Mouse (Mus musculus): Measurements from ENCODE around the gene Fra10ac1. TPM values are rescaled to one million over a fixed set of nuclear protein-coding genes. Genes with fewer than 3 reads are reported as not detected.

Fra10ac1 gene
- polyA plus RNA-seq, 2 experiments: 30.9 to 33.6 TPM

DNA sequence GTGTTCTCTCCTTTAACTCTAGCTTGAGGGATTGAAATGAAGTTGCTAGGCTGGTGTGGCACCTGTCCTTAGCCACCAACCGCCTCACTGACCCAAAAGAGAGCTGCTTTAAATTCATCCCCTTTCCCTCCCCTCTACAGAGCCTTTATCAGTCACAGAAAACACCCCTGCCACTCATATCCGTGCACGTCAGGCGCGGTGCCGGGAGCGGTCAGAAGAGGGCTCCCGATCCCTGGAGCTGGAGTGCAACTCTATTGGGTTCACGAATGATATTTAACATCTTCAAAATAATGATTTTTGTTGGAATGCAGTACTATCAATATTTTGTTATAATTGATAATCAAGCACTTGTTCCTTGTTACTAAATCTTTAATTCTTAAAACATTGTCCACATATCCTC, 17.3 kb downstream of the Fra10ac1 start:
- DNase-seq (ENCODE audit: low spot score): no peak
- Histone ChIP-seq H3K4me3 (replicated peaks; ENCODE audit: low read length) (no peak overlapping the region), H3K4me1 (ENCODE audit: control insufficient read depth, insufficient read depth, low read length) (no peaks in the 10 kb centered on the region), H3K36me3 (ENCODE audit: control insufficient read depth, insufficient read depth, low read length) (peaks cover 19% of the 10 kb centered on the region), H3K27me3 (ENCODE audit: control insufficient read depth, insufficient read depth, low read length) (no peaks in the 10 kb centered on the region), H3K9me3 (ENCODE audit: control insufficient read depth, low read length) (peaks cover 1% of the 10 kb centered on the region; the same call in 1 of the 2 replicates), H3K4me2 (replicated peaks; ENCODE audit: low read depth, low read length, severe bottlenecking) (no peak overlapping the region), H3K27ac (replicated peaks; ENCODE audit: low read depth, low read length) (no peak overlapping the region), H3K9ac (ENCODE audit: low read depth, low read length, severe bottlenecking) (no peak overlapping the region)
- ATAC-seq (ENCODE audit: low FRiP score, low read depth): no peak
- TF ChIP-seq POLR2A (IDR thresholded peaks at IDR 0.05; ENCODE audit: borderline replicate concordance, extremely low read depth, insufficient read depth, insufficient read length): no peak
- WGBS: 67% methylated on average over 9 of the region's 9 CpGs

DNA sequence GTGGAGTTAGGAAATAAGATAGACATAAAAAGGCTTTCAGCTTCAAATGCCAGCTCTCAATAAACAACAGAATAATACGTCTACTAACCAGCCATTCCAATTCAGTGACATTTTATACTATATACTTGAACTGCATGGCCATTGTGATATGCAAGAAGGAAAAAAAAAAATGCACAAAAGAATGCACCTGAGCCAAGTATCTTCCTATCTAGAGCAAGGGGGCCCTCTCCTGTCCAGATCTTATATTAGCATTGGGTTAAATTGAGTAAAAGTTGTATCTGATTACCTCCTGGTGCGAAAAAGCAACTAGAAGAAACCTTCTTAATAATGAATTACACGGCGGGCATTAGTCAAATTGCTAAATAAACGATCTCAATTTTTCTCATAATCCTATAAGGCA, 25.2 kb downstream of the Fra10ac1 start:
- H3K4me2 ChIP-seq (replicated peaks; ENCODE audit: low read depth, low read length, severe bottlenecking): no peak overlapping the region
- DNase-seq (ENCODE audit: low spot score) (no peak), ATAC-seq (ENCODE audit: low FRiP score, low read depth) (no peak)
- H3K36me3 ChIP-seq (ENCODE audit: control insufficient read depth, insufficient read depth, low read length): peaks cover 16% of the 10 kb centered on the region
- H3K4me1 ChIP-seq (ENCODE audit: control insufficient read depth, insufficient read depth, low read length): no peaks in the 10 kb centered on the region
- H3K27me3 ChIP-seq (ENCODE audit: control insufficient read depth, insufficient read depth, low read length): no peaks in the 10 kb centered on the region
- H3K9me3 ChIP-seq (ENCODE audit: control insufficient read depth, low read length): no peaks in the 10 kb centered on the region
- no peak for TF ChIP-seq POLR2A (IDR thresholded peaks at IDR 0.05; ENCODE audit: borderline replicate concordance, extremely low read depth, insufficient read depth, insufficient read length)
- WGBS: 92% methylated on average over 5 of the region's 5 CpGs
- no peak overlapping the region for H3K4me3 ChIP-seq (replicated peaks; ENCODE audit: low read length)
- no peak overlapping the region for H3K27ac ChIP-seq (replicated peaks; ENCODE audit: low read depth, low read length)
- no peak overlapping the region for H3K9ac ChIP-seq (ENCODE audit: low read depth, low read length, severe bottlenecking)

DNA sequence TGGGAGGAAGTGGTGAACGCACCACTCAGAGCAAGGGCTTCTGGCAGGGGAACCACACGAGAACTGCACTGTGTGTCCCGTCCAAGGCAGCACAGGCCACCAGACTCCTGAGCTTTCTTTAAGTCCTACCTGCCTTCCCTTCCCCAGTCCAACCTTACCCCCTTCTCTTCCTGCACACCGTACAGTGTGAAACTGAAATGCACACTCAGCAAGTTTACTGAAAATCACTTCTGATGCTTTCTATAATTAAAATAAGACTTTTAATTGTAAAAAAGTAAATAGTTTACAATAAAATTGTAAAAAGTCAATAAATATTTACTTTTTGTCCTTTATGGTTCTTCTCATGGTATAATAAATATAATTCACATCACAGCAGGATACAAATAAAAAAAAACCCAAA, 28.7 kb downstream of the Fra10ac1 start:
- no peaks in the 10 kb centered on the region for H3K4me1 ChIP-seq (ENCODE audit: control insufficient read depth, insufficient read depth, low read length)
- TF ChIP-seq POLR2A (IDR thresholded peaks at IDR 0.05; ENCODE audit: borderline replicate concordance, extremely low read depth, insufficient read depth, insufficient read length): no peak
- no peak overlapping the region for H3K4me3 ChIP-seq (replicated peaks; ENCODE audit: low read length)
- no peak overlapping the region for H3K27ac ChIP-seq (replicated peaks; ENCODE audit: low read depth, low read length)
- WGBS: 96% methylated on average over 4 of the region's 4 CpGs
- DNase-seq (ENCODE audit: low spot score) (no peak), ATAC-seq (ENCODE audit: low FRiP score, low read depth) (no peak)
- peaks cover 9% of the 10 kb centered on the region; the same call in 1 of the 2 replicates for H3K36me3 ChIP-seq (ENCODE audit: control insufficient read depth, insufficient read depth, low read length)
- no peak overlapping the region for H3K9ac ChIP-seq (ENCODE audit: low read depth, low read length, severe bottlenecking)
- H3K27me3 ChIP-seq (ENCODE audit: control insufficient read depth, insufficient read depth, low read length): no peaks in the 10 kb centered on the region
- no peak overlapping the region for H3K4me2 ChIP-seq (replicated peaks; ENCODE audit: low read depth, low read length, severe bottlenecking)
- no peaks in the 10 kb centered on the region for H3K9me3 ChIP-seq (ENCODE audit: control insufficient read depth, low read length)

DNA sequence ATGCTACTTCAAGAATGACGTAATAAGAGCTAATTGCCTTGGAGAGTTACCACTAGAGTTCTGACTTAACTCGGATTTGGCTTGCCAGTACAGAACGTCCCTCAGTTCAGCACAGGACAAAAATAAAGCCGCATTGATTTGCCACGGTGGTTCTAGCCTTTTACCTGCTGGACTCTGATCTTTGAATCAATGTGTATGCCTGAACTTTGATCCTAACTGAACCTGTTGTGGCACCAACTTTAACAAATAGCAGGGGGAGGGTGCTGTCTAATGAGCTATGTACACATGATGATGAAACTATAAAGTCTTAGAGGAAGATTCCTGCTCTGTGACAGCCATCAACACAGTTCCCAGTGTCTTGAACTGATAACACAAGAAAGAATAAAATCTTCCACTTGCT, 32.5 kb downstream of the Fra10ac1 start:
- no peaks in the 10 kb centered on the region for H3K9me3 ChIP-seq (ENCODE audit: control insufficient read depth, low read length)
- no peak overlapping the region for H3K4me2 ChIP-seq (replicated peaks; ENCODE audit: low read depth, low read length, severe bottlenecking)
- 0 out of 2 replicates have a peak, but pooled peaks cover 3% of the 10 kb centered on the region for H3K4me1 ChIP-seq (ENCODE audit: control insufficient read depth, insufficient read depth, low read length)
- no peak overlapping the region for H3K4me3 ChIP-seq (replicated peaks; ENCODE audit: low read length)
- no peak overlapping the region for H3K9ac ChIP-seq (ENCODE audit: low read depth, low read length, severe bottlenecking)
- no peak for TF ChIP-seq POLR2A (IDR thresholded peaks at IDR 0.05; ENCODE audit: borderline replicate concordance, extremely low read depth, insufficient read depth, insufficient read length)
- no peak for DNase-seq (ENCODE audit: low spot score)
- ATAC-seq (ENCODE audit: low FRiP score, low read depth): no peak
- peaks cover 12% of the 10 kb centered on the region; the same call in 1 of the 2 replicates for H3K36me3 ChIP-seq (ENCODE audit: control insufficient read depth, insufficient read depth, low read length)
- 85% methylated on average over 5 of the region's 5 CpGs for WGBS
- no peaks in the 10 kb centered on the region for H3K27me3 ChIP-seq (ENCODE audit: control insufficient read depth, insufficient read depth, low read length)
- H3K27ac ChIP-seq (replicated peaks; ENCODE audit: low read depth, low read length): no peak overlapping the region

DNA sequence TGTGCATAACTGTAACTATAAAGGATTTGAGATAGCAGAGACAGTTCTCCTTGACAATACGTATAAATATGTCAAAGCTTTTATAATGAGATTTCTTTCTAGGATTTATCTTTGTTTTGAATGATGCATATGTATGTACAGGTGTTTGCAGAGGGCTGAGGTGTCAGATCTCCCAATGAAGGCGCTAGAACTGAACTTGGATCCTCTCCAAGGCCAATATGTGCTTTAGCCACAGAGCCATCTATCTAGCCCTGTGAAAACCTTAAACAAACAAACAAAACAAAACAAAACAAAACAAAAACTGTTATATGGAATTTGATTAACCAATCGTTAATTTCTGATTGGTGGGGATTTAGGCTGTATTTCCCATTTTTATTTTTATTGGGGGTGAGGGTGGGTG, 33.4 kb downstream of the Fra10ac1 start:
- Histone ChIP-seq H3K36me3 (ENCODE audit: control insufficient read depth, insufficient read depth, low read length) (peaks cover 13% of the 10 kb centered on the region; the same call in 1 of the 2 replicates), H3K9ac (ENCODE audit: low read depth, low read length, severe bottlenecking) (no peak overlapping the region), H3K9me3 (ENCODE audit: control insufficient read depth, low read length) (no peaks in the 10 kb centered on the region), H3K4me2 (replicated peaks; ENCODE audit: low read depth, low read length, severe bottlenecking) (no peak overlapping the region), H3K4me1 (ENCODE audit: control insufficient read depth, insufficient read depth, low read length) (0 out of 2 replicates have a peak, but pooled peaks cover 3% of the 10 kb centered on the region), H3K27me3 (ENCODE audit: control insufficient read depth, insufficient read depth, low read length) (no peaks in the 10 kb centered on the region), H3K4me3 (replicated peaks; ENCODE audit: low read length) (no peak overlapping the region), H3K27ac (replicated peaks; ENCODE audit: low read depth, low read length) (no peak overlapping the region)
- 88% methylated on average over 3 of the region's 3 CpGs for WGBS
- no peak for TF ChIP-seq POLR2A (IDR thresholded peaks at IDR 0.05; ENCODE audit: borderline replicate concordance, extremely low read depth, insufficient read depth, insufficient read length)
- no peak for ATAC-seq (ENCODE audit: low FRiP score, low read depth)
- DNase-seq (ENCODE audit: low spot score): no peak

DNA sequence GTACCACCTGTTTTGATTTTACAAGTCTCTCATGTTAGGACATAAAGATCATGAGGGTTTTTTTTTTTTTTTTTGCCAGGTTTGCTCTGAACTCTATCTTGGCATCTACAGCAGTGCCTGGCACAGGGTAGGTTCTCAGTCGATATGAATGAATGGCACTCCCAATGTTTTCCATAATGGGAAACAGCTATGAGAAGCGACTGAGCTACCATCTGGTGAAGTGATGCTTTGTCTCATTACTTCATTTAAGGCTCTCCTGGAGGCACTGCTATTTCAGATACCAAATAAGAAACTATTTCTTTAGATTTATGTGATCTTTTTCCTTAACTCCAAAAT, 36.6 kb downstream of the Fra10ac1 start:
- WGBS: 79% methylated on average over 2 of the region's 2 CpGs
- H3K4me2 ChIP-seq (replicated peaks; ENCODE audit: low read depth, low read length, severe bottlenecking): no peak overlapping the region
- no peaks in the 10 kb centered on the region for H3K9me3 ChIP-seq (ENCODE audit: control insufficient read depth, low read length)
- H3K27ac ChIP-seq (replicated peaks; ENCODE audit: low read depth, low read length): no peak overlapping the region
- H3K4me1 ChIP-seq (ENCODE audit: control insufficient read depth, insufficient read depth, low read length): 0 out of 2 replicates have a peak, but pooled peaks cover 3% of the 10 kb centered on the region
- no peaks in the 10 kb centered on the region for H3K27me3 ChIP-seq (ENCODE audit: control insufficient read depth, insufficient read depth, low read length)
- TF ChIP-seq POLR2A (IDR thresholded peaks at IDR 0.05; ENCODE audit: borderline replicate concordance, extremely low read depth, insufficient read depth, insufficient read length): no peak
- ATAC-seq (ENCODE audit: low FRiP score, low read depth) (no peak), DNase-seq (ENCODE audit: low spot score) (no peak)
- H3K36me3 ChIP-seq (ENCODE audit: control insufficient read depth, insufficient read depth, low read length): peaks cover 9% of the 10 kb centered on the region; the same call in 1 of the 2 replicates
- no peak overlapping the region for H3K9ac ChIP-seq (ENCODE audit: low read depth, low read length, severe bottlenecking)
- H3K4me3 ChIP-seq (replicated peaks; ENCODE audit: low read length): no peak overlapping the region

All from limb, embryonic 14.5 days (tissue).